Mouse (Mus musculus) spleen, adult 12 weeks (tissue): ENCODE measurements around the gene Smg6.

Experiments
- DNase-seq: peaks from one replicate; pipeline ENCODE4 v3.0.0; 2022; ENCODE audit warnings: low spot score

The Smg6 gene

GRCm38 (mm10) chr11:74929111-74929510 is 3.5 kb downstream of the Smg6 start:
- DNase-seq, result no peak

DNA sequence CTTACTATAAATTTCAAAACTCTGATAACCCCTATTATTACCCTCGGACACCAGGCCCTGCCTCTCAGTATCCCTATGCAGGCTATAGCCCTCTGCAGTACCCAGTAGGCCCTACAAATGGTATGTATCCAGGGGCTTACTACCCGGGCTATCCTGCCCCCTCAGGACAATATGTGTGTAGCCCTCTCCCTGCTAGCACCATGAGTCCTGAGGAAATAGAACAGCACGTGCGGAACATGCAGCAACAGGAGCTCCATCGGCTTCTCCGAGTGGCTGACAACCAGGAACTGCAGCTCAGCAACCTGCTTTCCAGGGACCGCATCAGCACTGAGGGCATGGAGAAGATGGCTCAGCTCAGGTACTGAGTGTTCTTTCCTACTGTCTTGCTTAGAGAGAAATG is 4.8 kb downstream of the Smg6 start:
- DNase-seq, result no peak

DNA sequence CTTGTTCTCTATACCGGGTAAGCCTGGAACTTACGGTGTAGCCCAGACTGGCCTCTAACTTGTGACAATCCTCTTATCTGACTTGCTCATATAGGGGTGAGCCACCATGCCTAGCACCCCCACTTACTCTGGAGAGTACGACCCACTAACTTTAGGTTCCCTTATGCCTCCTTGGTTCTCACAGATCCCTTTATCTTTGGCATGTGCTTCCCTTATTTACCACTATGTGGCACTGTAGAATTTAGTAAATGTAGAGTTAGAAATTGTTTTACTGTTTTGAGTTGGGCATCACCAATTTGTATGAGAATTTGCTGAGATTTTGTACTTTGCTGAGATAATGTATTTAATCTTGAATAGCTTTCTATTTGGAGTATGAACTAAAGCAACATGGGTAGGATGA is 20.7 kb downstream of the Smg6 start:
- DNase-seq, result no peak

DNA sequence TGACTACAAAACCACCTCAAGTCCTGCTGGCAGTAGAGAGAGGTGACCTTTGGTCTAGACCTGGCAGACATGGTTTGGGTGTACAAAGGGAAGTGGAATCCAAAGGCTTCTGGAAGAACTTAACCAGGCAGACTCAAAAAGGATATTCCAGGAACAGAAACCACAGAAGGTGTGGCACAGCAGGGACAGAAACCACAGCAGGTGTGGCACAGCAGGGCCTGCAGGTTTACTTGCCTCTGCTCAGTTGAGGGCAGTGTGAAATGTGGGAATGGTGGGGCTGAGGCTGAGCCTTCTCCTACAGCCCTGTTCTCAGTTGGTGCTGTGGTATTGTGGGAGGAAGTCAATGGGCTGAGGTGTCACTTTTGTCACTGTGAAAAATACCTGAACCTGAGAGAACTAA is 29.3 kb downstream of the Smg6 start:
- DNase-seq, result no peak

DNA sequence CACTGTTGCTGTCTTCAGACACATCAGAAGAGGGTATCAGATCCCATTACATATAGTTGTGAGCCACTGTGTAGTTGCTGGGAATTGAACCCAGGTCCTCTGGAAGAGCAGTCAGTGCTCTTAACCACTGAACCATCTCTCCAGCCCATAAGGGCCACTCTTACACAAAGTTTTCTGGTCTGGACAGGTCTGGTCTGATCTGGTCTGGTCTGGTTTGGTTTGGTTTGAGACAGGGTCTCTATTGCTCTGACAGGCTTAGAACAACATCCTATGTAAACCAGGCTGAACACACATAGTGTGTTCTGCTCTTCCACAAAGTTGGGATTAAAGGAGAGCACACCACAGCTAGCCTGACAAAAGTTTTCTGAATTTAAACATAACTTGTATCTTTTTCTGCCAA is 30.4 kb downstream of the Smg6 start:
- no peak for DNase-seq

DNA sequence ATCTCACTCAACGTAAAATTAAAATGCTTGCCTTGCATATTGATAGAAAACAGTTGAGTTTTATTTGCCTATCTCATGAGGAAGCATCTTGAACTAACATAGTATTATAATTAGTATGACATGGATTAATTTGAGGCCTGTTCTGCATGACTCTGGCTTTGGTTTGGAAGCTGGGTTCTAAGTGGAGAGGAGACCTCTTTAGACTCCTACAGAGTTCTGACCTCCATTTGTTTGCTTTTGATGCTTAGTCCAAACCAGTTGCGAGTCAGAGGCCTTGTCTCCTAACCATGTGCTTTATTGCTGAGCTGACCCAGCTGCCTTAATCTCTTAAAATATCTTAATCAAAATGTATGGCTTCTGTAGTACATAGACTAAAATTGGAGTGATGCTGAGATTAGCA is 32.0 kb downstream of the Smg6 start:
- no peak for DNase-seq

DNA sequence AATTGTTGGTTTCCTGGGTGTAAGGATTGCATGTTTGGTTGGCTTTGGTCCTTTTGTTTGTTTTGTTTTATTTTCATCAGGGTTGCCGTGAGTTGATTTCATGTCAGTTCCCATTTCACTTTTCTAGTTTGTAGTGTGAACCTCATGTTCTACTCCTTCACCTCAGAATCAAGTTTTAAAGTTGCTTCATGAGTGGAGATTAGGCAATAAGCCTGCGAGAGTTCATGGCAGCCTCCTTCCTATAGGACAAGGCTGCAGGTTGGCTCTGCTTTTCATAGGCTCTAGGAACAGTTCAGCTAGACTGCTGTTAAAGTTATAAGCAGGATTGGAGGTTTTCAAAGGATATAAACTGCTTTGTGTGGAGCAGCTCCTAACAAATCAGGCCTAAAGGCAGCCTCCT is 33.9 kb downstream of the Smg6 start:
- no peak for DNase-seq

- no peak for DNase-seq
These were observed 34.5 kb downstream of the Smg6 start for GRCm38 (mm10) chr11:74960031-74960551.

GRCm38 (mm10) chr11:74961953-74962352 is 36.3 kb downstream of the Smg6 start:
- DNase-seq, result no peak

GRCm38 (mm10) chr11:74962846-74963407 is 37.3 kb downstream of the Smg6 start:
- no peak for DNase-seq

GRCm38 (mm10) chr11:74965516-74965915 is 39.9 kb downstream of the Smg6 start:
- DNase-seq, result no peak

- no peak for DNase-seq
These were observed 47.9 kb downstream of the Smg6 start for GRCm38 (mm10) chr11:74973290-74974157.

DNA sequence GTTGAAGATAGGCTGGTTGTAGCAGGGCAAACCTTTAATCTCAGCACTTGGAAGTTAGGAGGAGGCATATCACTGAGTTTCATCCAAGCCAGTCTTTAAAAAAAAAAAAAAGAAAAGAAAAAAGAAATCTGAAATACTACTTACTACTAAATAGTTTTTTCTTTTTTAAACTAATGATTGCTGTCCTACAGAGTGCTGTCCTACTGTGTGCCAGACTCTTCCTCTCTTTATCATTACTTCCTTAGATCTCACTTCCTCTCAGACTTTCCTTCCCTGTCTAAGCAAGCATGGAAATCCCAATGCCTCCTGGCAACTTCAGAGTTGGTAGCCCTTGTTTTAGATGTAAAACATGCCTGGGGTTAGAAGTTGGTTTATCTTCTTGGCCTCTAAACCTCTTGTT is 49.0 kb downstream of the Smg6 start:
- DNase-seq, result no peak

GRCm38 (mm10) chr11:74976835-74977687 is 51.4 kb downstream of the Smg6 start:
- DNase-seq, result no peak

DNA sequence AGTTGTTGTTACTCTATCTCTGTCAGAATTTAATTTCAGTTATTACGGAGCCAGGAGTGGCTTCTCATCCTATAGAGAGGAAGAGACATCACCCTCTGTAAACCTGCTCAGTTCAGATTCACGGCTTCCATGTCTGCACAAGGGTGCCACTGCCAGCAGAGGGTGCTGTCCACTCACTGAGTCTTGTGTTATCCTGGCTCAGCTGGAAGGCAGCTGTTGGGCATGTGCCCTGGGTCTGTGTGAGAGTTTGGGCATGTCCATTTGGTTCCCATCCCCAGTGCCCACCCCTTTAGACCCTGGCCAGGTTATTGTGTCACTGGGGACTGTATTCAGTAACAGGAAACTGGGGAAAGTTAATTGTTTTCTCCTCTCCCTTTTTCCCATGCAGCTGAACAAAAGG is 55.8 kb downstream of the Smg6 start:
- peak; percentile 47 for DNase-seq

GRCm38 (mm10) chr11:74982241-74982640 is 56.6 kb downstream of the Smg6 start:
- no peak for DNase-seq

- no peak for DNase-seq
These were observed 62.5 kb downstream of the Smg6 start for GRCm38 (mm10) chr11:74988162-74988561.

GRCm38 (mm10) chr11:74989047-74989446 is 63.4 kb downstream of the Smg6 start:
- DNase-seq, result no peak

GRCm38 (mm10) chr11:74990501-74990900 is 64.9 kb downstream of the Smg6 start:
- DNase-seq, result no peak

- no peak for DNase-seq
These were observed 65.7 kb downstream of the Smg6 start for GRCm38 (mm10) chr11:74991290-74991689.

DNA sequence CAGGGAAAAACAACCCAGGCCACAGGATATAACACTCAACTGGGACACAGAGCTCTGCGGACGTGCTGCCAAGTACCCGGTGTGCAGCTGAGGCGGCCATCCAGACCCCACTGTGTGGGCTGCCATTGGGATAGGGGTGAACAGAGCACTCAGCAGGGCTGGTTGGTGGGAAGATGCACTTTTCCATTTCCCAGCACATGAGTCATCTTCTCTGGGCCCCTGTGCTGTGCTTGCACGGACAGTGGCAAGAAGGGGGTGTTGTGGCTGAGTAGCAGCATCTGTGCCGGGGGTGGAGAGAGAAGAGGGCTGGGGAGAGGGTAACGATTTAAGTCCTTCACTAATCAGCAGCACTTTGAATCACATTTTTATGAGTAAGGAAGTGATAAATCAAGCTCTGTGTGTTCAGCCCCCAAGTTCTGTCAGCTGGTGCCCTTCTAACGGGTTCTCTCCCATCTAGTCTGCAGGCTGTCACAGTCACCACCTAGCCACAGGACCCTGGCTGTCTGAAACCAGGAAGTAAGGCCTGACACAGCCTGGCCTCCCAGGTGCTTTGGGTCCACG is 66.9 kb downstream of the Smg6 start:
- DNase-seq, result no peak

- DNase-seq, result no peak
These were observed 68.5 kb downstream of the Smg6 start for GRCm38 (mm10) chr11:74994141-74994540.
